Mouse (Mus musculus) thymus, adult 18-20 months (tissue): Measurements from ENCODE around the gene Ecsit.

ENCODE experiments used
- DNase-seq, 2 experiments: peaks; one replicate each; pipeline ENCODE4 v3.0.0; 2022; ENCODE audit warnings: mixed read lengths in 2 of 2

The Ecsit gene

DNA sequence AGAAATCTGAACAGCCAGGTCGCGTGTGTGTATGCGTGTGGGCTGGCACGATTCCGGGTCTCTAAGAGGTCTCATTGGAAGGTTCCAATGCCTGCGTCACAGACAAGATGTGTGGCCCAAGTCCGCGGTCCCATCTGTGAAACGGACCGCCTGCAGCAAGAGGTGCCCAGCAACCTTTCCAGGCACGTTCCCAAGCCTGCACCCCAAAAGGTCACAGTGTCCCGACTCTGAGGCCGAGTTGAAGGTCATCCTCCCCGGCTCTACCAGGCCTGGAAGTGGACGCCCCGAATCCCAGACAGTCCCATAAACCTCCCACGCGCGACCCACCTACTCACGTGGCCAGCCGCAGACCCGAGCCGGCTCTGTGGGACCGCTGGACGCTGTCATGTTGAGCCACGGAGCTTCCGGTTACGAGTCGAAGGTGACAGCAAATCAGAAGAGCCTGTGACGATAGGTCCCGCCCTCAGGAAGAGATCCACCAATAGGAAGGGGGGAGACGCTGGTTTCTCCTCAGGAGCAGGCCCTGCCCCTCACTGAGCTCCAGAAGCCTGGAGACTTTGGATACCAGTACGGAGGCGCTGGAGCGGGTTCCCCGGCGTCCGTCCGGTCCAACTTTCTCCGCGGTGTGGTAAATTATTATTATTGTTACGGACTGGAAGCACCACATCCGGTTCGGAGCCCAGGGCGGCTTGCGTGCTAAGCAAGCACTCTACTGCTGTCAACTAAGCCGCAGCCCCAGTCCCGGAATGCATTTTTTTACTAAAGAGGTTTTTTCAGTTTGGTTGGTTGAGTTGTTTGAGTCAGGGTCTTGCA lies at the start of gene Ecsit:
Gene Ecsit (minus strand): TSS at position 417 of the 813 bp plus-strand sequence.
- peak; percentile 82 to 91 for DNase-seq

DNA sequence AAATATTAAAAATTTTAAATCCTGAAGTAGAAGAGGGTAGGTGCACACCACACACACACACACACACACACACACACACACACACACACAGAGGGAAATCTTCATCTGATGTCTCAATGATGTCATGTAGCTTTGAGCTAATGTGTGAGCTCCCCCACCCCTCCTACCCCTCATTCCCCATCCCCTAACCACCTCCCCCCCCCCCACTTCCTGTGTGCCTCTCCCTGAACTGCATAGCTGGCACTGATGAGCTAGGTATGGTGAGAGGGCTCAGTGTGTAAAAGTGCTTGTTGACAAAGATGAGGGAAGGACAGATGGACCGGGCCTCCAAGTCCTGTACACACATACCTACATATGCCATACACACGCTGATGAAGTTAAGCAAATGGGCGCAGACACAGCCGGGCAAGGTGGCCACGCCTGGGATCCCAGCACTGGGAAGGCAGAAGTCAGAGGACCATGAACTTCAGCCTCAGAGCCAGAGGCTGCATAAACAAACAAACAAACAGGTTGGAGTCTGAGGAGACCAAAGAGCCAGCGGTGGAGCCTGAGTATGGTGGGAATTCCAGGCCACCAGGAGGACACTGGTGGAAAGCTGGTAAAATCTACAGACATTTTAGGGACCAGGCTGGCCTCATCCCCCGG lies 49.1 kb upstream of the Ecsit start:
- no peak for DNase-seq

DNA sequence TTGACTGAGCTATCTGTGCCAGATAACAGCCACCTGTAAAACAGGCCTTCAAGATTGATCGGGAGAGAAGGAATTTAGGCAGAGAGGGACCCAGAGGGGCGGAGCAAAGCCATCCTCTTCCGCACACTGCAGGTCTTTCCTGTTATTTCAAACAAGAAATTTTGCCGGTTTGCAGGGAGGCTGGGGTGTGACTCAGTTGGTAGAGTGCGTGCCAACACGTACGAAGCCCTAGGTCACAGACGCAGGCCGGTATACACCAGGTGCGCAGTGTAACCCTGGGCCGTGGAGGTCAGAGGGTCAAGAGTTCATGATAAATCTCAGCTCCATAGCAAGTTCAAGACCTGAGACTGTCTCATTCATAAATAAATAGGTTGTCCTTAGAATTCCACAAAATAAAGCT lies 47.0 kb upstream of the Ecsit start:
- DNase-seq, result no peak

GRCm38 (mm10) chr9:22131226-22131981 lies 46.2 kb upstream of the Ecsit start:
- peak; percentile 78 to 85 for DNase-seq

GRCm38 (mm10) chr9:22125246-22126027 lies 40.2 kb upstream of the Ecsit start:
- no peak for DNase-seq

- no peak for DNase-seq
These were observed 38.9 kb upstream of the Ecsit start for GRCm38 (mm10) chr9:22124169-22124568.

- no peak for DNase-seq
These were observed 37.9 kb upstream of the Ecsit start for GRCm38 (mm10) chr9:22123069-22123609.

GRCm38 (mm10) chr9:22122005-22122404 lies 36.8 kb upstream of the Ecsit start:
- DNase-seq, result no peak

DNA sequence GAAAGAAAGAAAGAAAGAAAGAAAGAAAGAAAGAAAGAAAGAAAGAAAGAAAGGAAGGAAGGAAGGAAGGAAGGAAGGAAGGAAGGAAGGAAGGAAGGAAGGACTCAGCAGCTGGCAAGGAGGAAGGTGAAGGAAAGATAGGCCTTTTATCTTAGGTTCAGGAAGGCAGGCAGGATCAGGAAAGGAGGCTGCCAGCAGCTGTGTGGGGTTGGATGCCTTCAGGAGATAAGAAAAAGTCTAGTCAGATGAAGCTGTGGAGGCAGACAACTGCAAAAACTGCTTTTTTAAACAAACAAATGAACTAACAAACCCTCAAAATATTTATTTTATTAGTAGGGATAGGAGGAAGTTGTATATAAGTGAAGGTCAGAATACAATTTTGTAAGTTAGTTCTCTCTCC lies 36.3 kb upstream of the Ecsit start:
- no peak for DNase-seq

DNA sequence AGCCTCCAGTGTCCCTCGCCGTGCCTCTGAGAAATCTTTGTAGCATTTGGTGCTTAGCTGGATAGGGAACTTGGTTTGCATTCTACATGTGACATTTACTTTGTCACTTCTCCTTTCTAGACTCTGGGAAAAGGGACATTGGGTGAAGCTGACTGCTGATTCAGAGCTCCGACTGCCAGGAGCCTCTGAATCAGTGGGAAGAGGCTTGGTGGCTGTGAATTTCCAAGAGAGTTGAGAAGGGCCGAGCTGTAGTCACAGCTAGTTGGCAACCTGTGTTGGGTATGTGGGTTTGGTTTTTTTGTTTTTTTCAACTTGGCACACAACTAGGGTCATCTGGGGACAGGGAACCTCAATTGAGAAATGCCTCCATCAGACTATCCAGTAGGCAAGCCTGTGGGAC lies 34.3 kb upstream of the Ecsit start:
- no peak for DNase-seq

- DNase-seq, result peak in 1 of 2 experiments; percentile 41
These were observed 32.7 kb upstream of the Ecsit start for GRCm38 (mm10) chr9:22117754-22118456.

DNA sequence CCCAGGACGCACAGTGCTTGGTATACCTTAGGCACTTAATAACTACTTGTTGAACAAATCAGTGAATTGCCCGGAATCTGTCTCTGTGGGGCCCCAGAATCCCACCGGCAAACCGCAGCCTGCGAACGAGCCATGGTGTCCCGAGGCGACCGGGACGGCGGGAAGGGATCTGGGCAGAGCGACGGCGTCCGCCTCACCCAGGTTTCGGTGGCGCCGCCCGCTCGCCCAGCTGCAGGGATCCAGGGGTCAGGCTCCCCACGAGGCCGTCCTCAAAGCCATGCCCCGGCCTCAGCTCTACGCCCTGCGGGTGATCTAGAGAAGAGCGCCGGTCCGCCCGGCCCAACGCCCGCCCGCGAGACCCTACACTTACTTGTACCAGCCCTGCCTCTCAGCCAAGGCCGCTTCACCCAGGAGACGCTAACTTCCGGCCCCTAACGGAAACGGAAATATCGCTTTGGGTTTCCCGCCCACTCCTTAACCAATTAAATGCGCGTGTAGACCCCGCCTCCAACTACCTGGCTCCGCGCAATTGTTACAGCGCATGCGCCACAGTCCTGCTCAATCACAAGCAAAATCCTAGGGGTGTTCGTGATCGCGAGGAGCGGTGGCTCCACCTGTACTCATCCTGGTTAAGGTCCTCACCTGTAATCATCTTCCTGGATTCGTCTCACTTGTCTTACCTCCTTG lies 31.6 kb upstream of the Ecsit start, which contains the start of gene Elof1:
Gene Elof1 (minus strand): TSS at position 433 of the 687 bp plus-strand sequence.
- peak; percentile 91 to 95 for DNase-seq

DNA sequence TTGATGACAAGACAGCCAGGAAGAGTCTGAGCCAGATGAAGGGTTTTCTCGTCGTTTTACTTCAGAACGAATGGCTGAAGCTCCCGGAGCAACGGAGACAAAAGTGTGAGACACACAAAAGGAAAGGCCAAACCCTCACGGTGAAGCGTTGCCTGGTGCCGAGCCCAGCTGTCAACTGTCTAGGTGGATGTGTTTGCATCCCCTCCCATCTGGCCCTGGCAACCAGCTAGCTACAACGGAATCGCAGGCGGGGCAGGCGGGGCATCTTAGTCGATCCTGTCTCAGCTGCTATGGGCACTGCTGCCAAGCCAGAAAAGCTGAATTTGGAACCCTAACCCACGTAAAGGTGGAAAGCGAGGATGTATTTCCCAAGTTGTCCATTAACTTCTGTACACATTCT lies 30.8 kb upstream of the Ecsit start:
- no peak for DNase-seq

GRCm38 (mm10) chr9:22115635-22116034 lies 30.4 kb upstream of the Ecsit start:
- DNase-seq, result no peak

- no peak for DNase-seq
These were observed 23.0 kb upstream of the Ecsit start for GRCm38 (mm10) chr9:22108194-22108593.

GRCm38 (mm10) chr9:22099922-22100321 lies 14.7 kb upstream of the Ecsit start:
- no peak for DNase-seq

DNA sequence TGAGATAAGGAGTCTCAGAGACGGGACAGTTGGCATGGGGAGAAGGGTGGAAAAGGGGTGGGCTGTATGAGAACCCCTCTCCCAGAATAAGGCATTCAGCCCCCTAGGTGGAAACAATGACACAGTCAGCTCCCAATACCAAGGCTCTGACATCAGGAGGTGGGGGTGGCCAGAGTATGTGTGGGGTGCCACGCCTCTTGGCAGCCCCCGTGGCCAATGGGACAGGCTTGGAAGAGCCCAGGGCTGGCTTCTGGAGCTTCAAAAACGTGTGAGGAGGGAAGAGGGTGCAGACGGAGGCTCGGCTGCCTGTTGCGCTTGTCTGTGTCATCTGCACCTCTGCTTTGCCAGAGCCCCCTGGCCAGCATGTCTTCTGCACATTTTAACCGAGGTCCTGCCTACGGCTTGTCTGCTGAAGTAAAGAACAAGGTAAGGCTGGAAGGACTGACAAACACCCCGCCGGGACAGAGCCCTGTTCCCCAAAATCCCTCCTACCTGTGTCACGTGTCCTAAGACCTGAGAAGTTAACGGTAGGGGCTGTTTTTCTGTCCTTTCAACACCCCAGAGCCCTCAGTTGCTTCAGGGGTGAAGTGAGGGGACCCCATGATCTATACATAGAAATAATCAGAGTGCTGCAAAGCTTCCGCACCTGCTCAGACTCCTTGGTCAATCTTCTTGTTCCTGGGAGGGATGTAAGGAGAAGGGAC lies 13.9 kb upstream of the Ecsit start, which contains the start of gene Cnn1:
Gene Cnn1 (plus strand): TSS at position 224 of the 704 bp plus-strand sequence.
- DNase-seq, result no peak

GRCm38 (mm10) chr9:22095854-22096307 lies 10.6 kb upstream of the Ecsit start:
- peak; percentile 56 to 63 for DNase-seq

- no peak for DNase-seq
These were observed 7.5 kb upstream of the Ecsit start for GRCm38 (mm10) chr9:22092746-22093145.

DNA sequence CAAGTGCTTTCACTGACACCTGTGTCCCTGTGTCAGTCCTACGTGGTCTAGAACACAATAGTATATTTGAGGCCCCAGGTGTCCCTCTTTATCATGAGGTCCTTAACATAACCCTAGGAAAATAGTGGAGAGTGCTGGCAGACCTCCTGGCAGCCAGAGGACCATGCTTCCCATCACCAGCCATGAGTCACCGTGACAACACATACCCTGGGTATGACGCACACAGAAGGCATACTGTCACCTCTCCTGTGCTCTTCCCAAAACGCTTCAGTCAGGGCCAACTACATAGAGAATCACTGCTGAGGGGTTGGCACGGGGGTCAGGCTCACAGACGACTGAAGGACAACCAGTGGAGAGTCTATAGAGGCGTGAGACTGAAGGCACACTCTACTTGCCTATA lies 4.7 kb upstream of the Ecsit start:
- DNase-seq, result no peak
